Comparison of ENCODE assay signal across 9 mouse cellular contexts in the genomic region with DNA sequence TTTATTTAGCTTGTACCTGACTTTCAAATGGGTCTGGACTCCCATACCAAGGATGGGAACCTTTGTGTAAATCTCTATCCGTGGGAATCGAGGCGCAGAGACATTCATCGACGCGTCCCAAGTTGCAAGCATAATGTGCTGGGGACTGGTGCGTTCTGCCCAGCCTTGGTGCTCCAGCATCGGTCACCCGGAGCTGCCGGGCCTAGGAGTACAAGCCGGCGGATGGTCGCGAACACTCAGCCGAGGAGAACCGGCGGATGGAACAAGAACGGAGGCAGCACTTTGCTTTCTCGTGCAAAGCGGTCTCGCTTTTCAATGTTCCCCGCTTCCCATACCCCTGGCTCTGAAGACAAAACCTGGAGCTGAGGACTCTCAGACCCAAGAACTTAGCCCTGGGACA. TPM values are rescaled to one million over a fixed set of nuclear protein-coding genes. Genes with fewer than 3 reads are reported as not detected.
A peak's percentile ranks its signal among the peaks of the same experiment; 100 is the strongest.
DNase-seq lines count a peak whose midpoint lies in the region; ATAC-seq and TF ChIP-seq lines count a peak whose summit lies in the region.
"Had no signal": no experiment of that assay in that cellular context is flagged by ENCODE, and none has a peak within 500 bp of the region (broad histone marks: within the 10 kb centered on the region; RNA-seq: fewer than 3 reads in every experiment).

No protein-coding gene starts in this region.

- 0 out of 2 replicates have a peak overlapping the region, but pooled peaks have one; percentile 8 for H3K4me2 ChIP-seq in liver, embryonic 12.5 days

- 9% methylated on average over 22 of the region's 22 CpGs for WGBS in thymus, adult 2 months
- WGBS in liver, embryonic 12.5 days (ENCODE audit: insufficient replicate concordance), result 3% methylated on average over 22 of the region's 22 CpGs

- H3K27me3 ChIP-seq in thymus, adult 2 months (ENCODE audit: control insufficient read depth, insufficient read depth, low read length), result peaks cover 48% of the 10 kb centered on the region
- peaks cover 100% of the 10 kb centered on the region for H3K27me3 ChIP-seq in liver, embryonic 12.5 days (replicated peaks)

- H3K36me3 ChIP-seq in thymus, adult 2 months (ENCODE audit: control insufficient read depth, insufficient read depth, low read length), result no peaks in the 10 kb centered on the region
- no peaks in the 10 kb centered on the region for H3K36me3 ChIP-seq in liver, embryonic 12.5 days

- TF ChIP-seq CTCF in thymus, adult 2 months (IDR thresholded peaks at IDR 0.05; ENCODE audit: borderline replicate concordance, control insufficient read depth, extremely low read depth, insufficient read depth, low read length, poor library complexity), result no peak

- no peak overlapping the region for H3K9ac ChIP-seq in liver, embryonic 12.5 days

- no peak for ATAC-seq in CD4-positive, CD25-positive, alpha-beta regulatory T cell, adult 4 months
- no peak for ATAC-seq in liver, embryonic 12.5 days
- ATAC-seq in megakaryocyte, adult 5-6 weeks (ENCODE audit: poor library complexity, severe bottlenecking), result no peak

- H3K4me1 ChIP-seq in thymus, adult 2 months (replicated peaks; ENCODE audit: control insufficient read depth, insufficient read depth, low read length), result peaks cover 41% of the 10 kb centered on the region
- no peaks in the 10 kb centered on the region for H3K4me1 ChIP-seq in liver, embryonic 12.5 days

- no peak for TF ChIP-seq POLR2A in thymus, adult 2 months (IDR thresholded peaks at IDR 0.05; ENCODE audit: control insufficient read depth, extremely low read depth, insufficient read depth, low read length, poor library complexity)

- no peak overlapping the region for H3K27ac ChIP-seq in thymus, adult 2 months (ENCODE audit: control insufficient read depth, insufficient read depth, low read length)
- H3K27ac ChIP-seq in liver, embryonic 12.5 days, result no peak overlapping the region

- H3K4me3 ChIP-seq in thymus, adult 2 months (ENCODE audit: control insufficient read depth, insufficient read depth, low read length), result peak overlapping the region; percentile 16; the same call in 1 of the 2 replicates
- H3K4me3 ChIP-seq in liver, embryonic 12.5 days, result no peak overlapping the region

- H3K9me3 ChIP-seq in liver, embryonic 12.5 days (replicated peaks), result no peaks in the 10 kb centered on the region

- peak; percentile 4 for DNase-seq in CD4-positive, CD25-positive, alpha-beta regulatory T cell, adult 2 months (ENCODE audit: low read depth, low spot score)
- no peak for DNase-seq in thymus, adult 2 months
- no peak for DNase-seq in thymus, postnatal 36 days
- DNase-seq in embryo, embryonic 10 days (ENCODE audit: low spot score), result no peak
- no peak for DNase-seq in embryo, embryonic 9.5 days (ENCODE audit: extremely low spot score)

RNA-seq across cellular contexts. Expression of a gene that starts 12.3 kb away (rescaled TPM):
- not detected for polyA plus RNA-seq in CD4-positive, CD25-positive, alpha-beta regulatory T cell, adult 4 months (2017; shearing (Covaris generic))
- polyA plus RNA-seq in thymus, adult 2 months (2012; rRNA removed), result 1.1 and 1.2 TPM in 2 replicates
- 0.07 TPM in 1 of 2 replicates, not detected in the other for polyA plus RNA-seq in liver, embryonic 12.5 days (2016; fragmentation: Nextera tagmentation; extraction: Ambion mirVana)
- not detected in 2 replicates for total RNA-seq in megakaryocyte, adult 5-6 weeks (2015)
- total RNA-seq in megakaryocyte, adult 5-6 weeks (2017), result not detected in 2 replicates
- total RNA-seq: layer of hippocampus, postnatal 25 days had no signal
